Mouse (Mus musculus) gastrocnemius, adult 2 months (tissue): ENCODE data around the gene Mcfd2. TPM values are rescaled to one million over a fixed set of nuclear protein-coding genes. Genes with fewer than 3 reads are reported as not detected.

Experiments
- DNase-seq: peaks from one replicate; pipeline ENCODE4 v3.0.0; 2022
- H3K27ac ChIP-seq: fragments of 200-600 bp; 2 replicates; pipeline ENCODE4 v1.8.1; 2022; ENCODE audit warnings: mild to moderate bottlenecking
- H3K4me3 ChIP-seq: fragments of 200-600 bp; 2 replicates; pipeline ENCODE4 v1.8.1; 2022; ENCODE audit warnings: mild to moderate bottlenecking, moderate library complexity
- CTCF ChIP-seq: fragments of 200-600 bp; IDR thresholded peaks from 2 replicates; pipeline ENCODE4 v1.8.1; 2022; ENCODE audit warnings: antibody characterized with exemption, mild to moderate bottlenecking, moderate library complexity
- intact Hi-C: fragments of 180-260 bp; cut with DNase I; formaldehyde crosslinking; loops from one replicate; pipeline ENCODE4 v1.15.1; 2025
- total RNA-seq, 2 experiments: library from RNA; stranded (reverse); gene quantifications; 2 replicates each; pipeline ENCODE4 v1.2.3; 2021

Gene Mcfd2
- total RNA-seq, 2 experiments from 2014 or later, result 23.7 to 29.7 TPM

GRCm38 (mm10) chr17:87264054-87264830 lies 1.5 kb downstream of the Mcfd2 start:
- H3K4me3 ChIP-seq, result peak overlapping the region; percentile 77; the same call in 1 of the 2 replicates
- DNase-seq, result no peak
- TF ChIP-seq CTCF, result no peak
- peak overlapping the region; percentile 97; the same call in 1 of the 2 replicates for H3K27ac ChIP-seq
- intact Hi-C loops, result no loop called here

GRCm38 (mm10) chr17:87263401-87263800 lies 2.3 kb downstream of the Mcfd2 start:
- no peak overlapping the region for H3K27ac ChIP-seq
- intact Hi-C loops, result no loop called here
- H3K4me3 ChIP-seq, result no peak overlapping the region
- DNase-seq, result no peak
- no peak for TF ChIP-seq CTCF

GRCm38 (mm10) chr17:87255672-87256071 lies 10.1 kb downstream of the Mcfd2 start:
- intact Hi-C loops, result no loop called here
- no peak overlapping the region for H3K4me3 ChIP-seq
- no peak overlapping the region for H3K27ac ChIP-seq
- no peak for TF ChIP-seq CTCF
- no peak for DNase-seq

GRCm38 (mm10) chr17:87254384-87254783 lies 11.4 kb downstream of the Mcfd2 start:
- intact Hi-C loops, result no loop called here
- no peak for TF ChIP-seq CTCF
- H3K27ac ChIP-seq, result no peak overlapping the region
- no peak overlapping the region for H3K4me3 ChIP-seq
- DNase-seq, result no peak

GRCm38 (mm10) chr17:87246103-87246502 lies 19.6 kb downstream of the Mcfd2 start:
- no peak for TF ChIP-seq CTCF
- Histone ChIP-seq H3K27ac (peak overlapping the region; percentile 66; the same call in 1 of the 2 replicates), H3K4me3 (no peak overlapping the region)
- no peak for DNase-seq
- intact Hi-C loops, result loop anchor here (10.0 kb wide), 1 partner anchor 761 kb away; no protein-coding TSS in a partner anchor

GRCm38 (mm10) chr17:87237826-87238225 lies 27.9 kb downstream of the Mcfd2 start:
- intact Hi-C loops, result no loop called here
- no peak overlapping the region for H3K27ac ChIP-seq
- no peak for DNase-seq
- no peak for TF ChIP-seq CTCF
- no peak overlapping the region for H3K4me3 ChIP-seq

GRCm38 (mm10) chr17:87236725-87237650 lies 28.7 kb downstream of the Mcfd2 start:
- TF ChIP-seq CTCF, result no peak
- no peak overlapping the region for H3K4me3 ChIP-seq
- H3K27ac ChIP-seq, result no peak overlapping the region
- DNase-seq, result no peak
- intact Hi-C loops, result no loop called here

- DNase-seq, result no peak
- Histone ChIP-seq H3K4me3 (no peak overlapping the region), H3K27ac (no peak overlapping the region)
- no peak for TF ChIP-seq CTCF
- intact Hi-C loops, result no loop called here
Observed at GRCm38 (mm10) chr17:87235019-87235418, 30.7 kb downstream of the Mcfd2 start.

- DNase-seq, result no peak
Observed at GRCm38 (mm10) chr17:87227878-87228277, 37.9 kb downstream of the Mcfd2 start.

GRCm38 (mm10) chr17:87226079-87226640 lies 39.6 kb downstream of the Mcfd2 start:
- intact Hi-C loops, result no loop called here
- DNase-seq, result no peak
- peak; percentile 27; the same call in 1 of the 2 replicates for TF ChIP-seq CTCF
- Histone ChIP-seq H3K27ac (no peak overlapping the region), H3K4me3 (no peak overlapping the region)

More at GRCm38 (mm10) chr17:87227878-87228277, 37.9 kb downstream of the Mcfd2 start:
- no peak for TF ChIP-seq CTCF
- H3K27ac ChIP-seq, result no peak overlapping the region
- intact Hi-C loops, result no loop called here
- H3K4me3 ChIP-seq, result no peak overlapping the region

- no peak for DNase-seq
- intact Hi-C loops, result no loop called here
Observed at GRCm38 (mm10) chr17:87225384-87225783, 40.4 kb downstream of the Mcfd2 start.

GRCm38 (mm10) chr17:87224461-87224860 lies 41.3 kb downstream of the Mcfd2 start:
- no peak for DNase-seq
- no peak for TF ChIP-seq CTCF
- intact Hi-C loops, result no loop called here
- H3K27ac ChIP-seq, result no peak overlapping the region
- no peak overlapping the region for H3K4me3 ChIP-seq

More at GRCm38 (mm10) chr17:87225384-87225783, 40.4 kb downstream of the Mcfd2 start:
- Histone ChIP-seq H3K4me3 (no peak overlapping the region), H3K27ac (no peak overlapping the region)
- no peak for TF ChIP-seq CTCF
